Mouse (Mus musculus): ENCODE measurements around the gene Tpo. TPM values are rescaled to one million over a fixed set of nuclear protein-coding genes. Genes with fewer than 3 reads are reported as not detected.

Tpo gene
- polyA plus RNA-seq, 1 experiment from 2014 or later: not detected

DNA sequence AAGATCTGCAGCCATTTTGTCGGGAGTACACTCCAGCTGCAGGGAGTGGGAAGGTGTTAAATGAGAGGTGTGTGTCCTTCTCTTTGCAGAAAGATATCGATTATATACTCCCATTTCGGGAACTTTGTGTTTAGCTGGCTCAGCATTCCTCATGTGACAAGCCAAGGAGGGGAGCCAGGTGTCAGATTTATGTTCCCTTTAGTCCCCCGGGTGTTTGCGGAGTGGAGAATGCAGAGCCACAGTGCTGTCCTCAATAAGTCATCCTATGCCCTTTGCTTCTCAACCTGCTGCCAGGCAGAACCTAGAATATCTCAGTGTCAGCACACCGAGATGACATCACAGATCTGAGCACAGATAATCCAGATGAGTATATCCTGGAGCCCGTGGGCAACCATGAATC is 10.1 kb downstream of the Tpo start:
- H3K79me2 ChIP-seq (ENCODE audit: inconsistent target): no peaks in the 10 kb centered on the region
- no peak overlapping the region for H3K4me3 ChIP-seq (ENCODE audit: inconsistent target)
- 84% methylated on average over 7 of the region's 7 CpGs for WGBS (ENCODE audit: missing documents)
- H3K27ac ChIP-seq: no peak overlapping the region
- H3K36me3 ChIP-seq (ENCODE audit: inconsistent target): no peaks in the 10 kb centered on the region

- whole genome bisulfite sequencing (ENCODE audit: missing documents): 89% methylated on average over 2 of the region's 2 CpGs
- Histone ChIP-seq H3K36me3 (ENCODE audit: inconsistent target) (no peaks in the 10 kb centered on the region), H3K27ac (no peak overlapping the region), H3K79me2 (ENCODE audit: inconsistent target) (no peaks in the 10 kb centered on the region), H3K4me3 (ENCODE audit: inconsistent target) (no peak overlapping the region)
These were observed 20.2 kb downstream of the Tpo start for GRCm38 (mm10) chr12:30112271-30112670.

DNA sequence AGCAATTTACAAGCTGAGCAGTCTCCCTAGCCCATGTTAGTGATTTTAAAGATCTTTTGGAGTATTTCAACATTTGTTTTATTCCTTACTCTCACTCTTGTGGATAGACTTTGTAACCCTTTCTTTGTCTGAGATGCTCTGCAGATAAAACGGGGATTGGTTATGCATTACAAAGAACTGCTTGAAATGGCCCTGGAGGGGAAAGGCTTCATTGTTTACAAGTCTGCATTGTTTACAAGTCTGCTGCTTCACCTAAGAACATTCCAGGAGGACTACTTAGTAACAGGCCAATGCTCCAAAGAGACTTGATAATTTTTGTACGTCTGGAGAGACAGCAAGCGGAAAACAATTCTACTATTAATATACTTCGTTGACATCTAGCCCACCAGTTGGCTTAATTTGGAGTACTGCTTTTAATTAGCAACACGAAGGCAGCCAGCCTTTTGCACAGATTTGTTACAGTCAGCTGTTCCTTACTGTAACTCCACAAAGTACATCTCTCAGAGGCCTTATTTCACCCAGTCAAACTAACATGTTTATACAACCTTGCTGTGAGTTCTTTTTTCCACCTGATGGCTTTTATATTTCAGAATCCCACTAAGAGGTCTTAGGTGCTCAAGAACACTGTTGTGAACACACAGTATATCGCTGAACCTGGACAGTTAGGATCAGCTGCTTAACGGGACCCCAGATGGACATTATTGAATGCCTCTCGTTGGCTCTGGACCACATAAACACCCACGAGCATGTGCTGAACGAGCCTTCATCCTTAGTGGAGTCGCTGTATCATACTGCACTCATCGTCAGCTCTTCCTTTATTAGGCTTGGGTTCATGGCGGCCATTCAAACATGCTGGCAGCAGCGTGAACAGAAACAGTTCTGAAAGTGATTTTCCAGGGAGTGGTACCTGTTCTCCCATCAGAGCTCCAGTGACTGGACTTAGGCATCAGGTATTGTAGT is 22.5 kb downstream of the Tpo start:
- Histone ChIP-seq H3K79me2 (ENCODE audit: inconsistent target) (no peaks in the 10 kb centered on the region), H3K4me3 (ENCODE audit: inconsistent target) (no peak overlapping the region), H3K36me3 (ENCODE audit: inconsistent target) (no peaks in the 10 kb centered on the region), H3K27ac (no peak overlapping the region)
- 77% methylated on average over 14 of the region's 14 CpGs for WGBS (ENCODE audit: missing documents)

DNA sequence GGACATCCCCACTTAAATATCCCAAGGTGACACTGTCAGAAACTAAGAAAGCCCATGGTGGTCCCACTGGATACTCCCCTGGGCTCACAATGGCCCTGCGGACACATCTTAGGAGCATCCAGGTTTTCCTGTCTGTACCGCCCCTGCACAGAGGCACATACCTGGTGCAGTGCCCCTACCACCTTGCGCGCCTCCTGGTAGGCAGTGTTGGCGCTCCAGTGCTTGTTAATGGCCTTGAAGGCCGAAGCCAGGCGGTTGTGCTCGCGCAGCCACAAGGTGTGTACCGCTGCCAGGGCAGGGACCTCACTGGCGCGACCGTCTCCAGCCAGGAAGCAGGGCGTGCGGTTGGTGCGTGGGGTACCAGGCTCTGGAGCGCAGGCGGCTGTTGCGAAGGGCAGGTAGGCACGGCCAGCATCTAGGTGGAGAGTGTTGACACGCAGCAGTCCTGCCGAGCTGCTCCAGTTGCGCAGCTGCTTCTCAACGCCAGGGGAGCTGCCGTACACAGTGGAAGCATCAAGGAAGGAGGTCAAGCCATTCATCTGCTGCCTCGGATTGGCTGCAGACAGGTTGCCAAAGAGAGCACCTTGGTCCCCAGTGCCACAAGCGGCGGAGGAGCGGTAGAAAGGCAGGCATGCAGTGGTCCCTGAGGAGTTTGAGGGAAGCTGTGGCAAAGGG is 29.4 kb downstream of the Tpo start:
- no peak overlapping the region for H3K27ac ChIP-seq
- H3K79me2 ChIP-seq (ENCODE audit: inconsistent target): no peaks in the 10 kb centered on the region
- no peak overlapping the region for H3K4me3 ChIP-seq (ENCODE audit: inconsistent target)
- 43% methylated on average over 27 of the region's 29 CpGs for WGBS (ENCODE audit: missing documents)
- H3K36me3 ChIP-seq (ENCODE audit: inconsistent target): no peaks in the 10 kb centered on the region

- no peaks in the 10 kb centered on the region for H3K36me3 ChIP-seq (ENCODE audit: inconsistent target)
- H3K79me2 ChIP-seq (ENCODE audit: inconsistent target): no peaks in the 10 kb centered on the region
- WGBS (ENCODE audit: missing documents): 99% methylated on average over 5 of the region's 5 CpGs
- no peak overlapping the region for H3K4me3 ChIP-seq (ENCODE audit: inconsistent target)
- H3K27ac ChIP-seq: no peak overlapping the region
These were observed 40.3 kb downstream of the Tpo start for GRCm38 (mm10) chr12:30092081-30092480.

DNA sequence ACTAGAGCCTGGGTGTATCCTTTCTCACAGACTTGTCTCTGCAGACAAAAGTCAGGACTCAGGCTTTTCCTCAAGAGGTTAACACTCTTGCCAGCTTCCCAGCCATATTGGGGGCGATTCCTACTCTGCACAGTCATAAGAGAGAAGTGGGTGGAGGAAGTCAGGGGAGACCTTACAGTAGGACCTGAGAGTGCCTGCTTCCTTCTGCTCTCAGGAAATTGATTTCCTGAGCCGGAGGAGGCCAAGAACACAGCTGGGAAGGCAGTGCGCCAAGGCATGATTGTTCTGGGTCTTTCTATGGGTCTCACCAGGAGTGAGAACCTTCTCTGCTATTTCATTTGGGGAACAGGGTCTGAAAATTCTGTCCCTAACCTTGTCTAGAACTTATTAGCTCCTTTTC is 48.5 kb downstream of the Tpo start:
- Histone ChIP-seq H3K4me3 (ENCODE audit: inconsistent target) (no peak overlapping the region), H3K79me2 (ENCODE audit: inconsistent target) (no peaks in the 10 kb centered on the region), H3K36me3 (ENCODE audit: inconsistent target) (no peaks in the 10 kb centered on the region), H3K27ac (no peak overlapping the region)
- WGBS (ENCODE audit: missing documents): 13% methylated on average over 3 of the region's 3 CpGs

- H3K36me3 ChIP-seq (ENCODE audit: inconsistent target): no peaks in the 10 kb centered on the region
- no peaks in the 10 kb centered on the region for H3K79me2 ChIP-seq (ENCODE audit: inconsistent target)
- no peak overlapping the region for H3K4me3 ChIP-seq (ENCODE audit: inconsistent target)
- WGBS (ENCODE audit: missing documents): 95% methylated on average over 10 of the region's 11 CpGs
- no peak overlapping the region for H3K27ac ChIP-seq
These were observed 55.4 kb downstream of the Tpo start for GRCm38 (mm10) chr12:30077056-30077455.

DNA sequence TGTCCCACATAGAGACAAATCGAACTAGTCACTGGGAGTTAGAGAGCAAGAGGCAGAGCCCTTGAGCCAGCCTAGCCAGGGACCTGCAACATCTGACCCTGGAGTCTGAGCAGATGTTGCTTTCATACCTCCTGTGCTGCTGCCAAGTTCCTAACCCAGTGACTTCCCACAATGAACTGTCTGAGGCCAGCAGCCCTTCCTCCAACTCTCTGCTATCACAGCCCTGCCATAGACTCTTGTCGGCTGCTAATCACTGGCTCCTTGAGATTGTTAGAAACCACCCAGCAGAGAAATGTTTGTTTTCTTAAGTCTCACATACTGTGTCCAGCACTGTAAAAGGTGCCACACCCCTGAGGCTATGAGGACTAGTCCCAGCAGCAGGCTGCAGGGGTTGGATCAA is 56.1 kb downstream of the Tpo start:
- H3K79me2 ChIP-seq (ENCODE audit: inconsistent target): no peaks in the 10 kb centered on the region
- no peak overlapping the region for H3K27ac ChIP-seq
- no peaks in the 10 kb centered on the region for H3K36me3 ChIP-seq (ENCODE audit: inconsistent target)
- WGBS (ENCODE audit: missing documents): 66% methylated on average over 2 of the region's 2 CpGs
- no peak overlapping the region for H3K4me3 ChIP-seq (ENCODE audit: inconsistent target)

GRCm38 (mm10) chr12:30069321-30069720 is 63.1 kb downstream of the Tpo start:
- WGBS (ENCODE audit: missing documents): 83% methylated on average over 2 of the region's 2 CpGs
- Histone ChIP-seq H3K79me2 (ENCODE audit: inconsistent target) (no peaks in the 10 kb centered on the region), H3K27ac (no peak overlapping the region), H3K36me3 (ENCODE audit: inconsistent target) (no peaks in the 10 kb centered on the region), H3K4me3 (ENCODE audit: inconsistent target) (no peak overlapping the region)

DNA sequence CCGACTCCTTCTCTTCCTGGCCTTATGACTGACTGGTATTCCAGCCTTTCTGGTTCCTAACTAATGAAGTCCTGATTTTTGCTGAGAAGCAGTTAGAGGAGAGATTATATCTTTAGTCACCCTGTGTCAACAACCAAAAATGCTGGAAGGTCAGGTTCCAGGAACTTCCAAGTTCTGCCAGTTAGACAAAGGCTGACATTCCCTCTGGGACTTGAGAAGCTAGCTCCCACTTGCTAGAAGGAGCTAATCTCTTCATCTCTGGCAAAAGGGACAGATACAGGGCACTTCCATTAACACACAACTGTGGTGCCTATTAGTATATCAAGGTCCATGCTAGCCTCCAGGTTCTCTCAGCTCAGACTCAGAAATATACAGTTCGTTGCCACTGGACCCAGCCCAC is 64.6 kb downstream of the Tpo start:
- Histone ChIP-seq H3K4me3 (ENCODE audit: inconsistent target) (no peak overlapping the region), H3K36me3 (ENCODE audit: inconsistent target) (no peaks in the 10 kb centered on the region), H3K79me2 (ENCODE audit: inconsistent target) (no peaks in the 10 kb centered on the region), H3K27ac (no peak overlapping the region)
- WGBS (ENCODE audit: missing documents): 76% methylated on average over 2 of the region's 2 CpGs

DNA sequence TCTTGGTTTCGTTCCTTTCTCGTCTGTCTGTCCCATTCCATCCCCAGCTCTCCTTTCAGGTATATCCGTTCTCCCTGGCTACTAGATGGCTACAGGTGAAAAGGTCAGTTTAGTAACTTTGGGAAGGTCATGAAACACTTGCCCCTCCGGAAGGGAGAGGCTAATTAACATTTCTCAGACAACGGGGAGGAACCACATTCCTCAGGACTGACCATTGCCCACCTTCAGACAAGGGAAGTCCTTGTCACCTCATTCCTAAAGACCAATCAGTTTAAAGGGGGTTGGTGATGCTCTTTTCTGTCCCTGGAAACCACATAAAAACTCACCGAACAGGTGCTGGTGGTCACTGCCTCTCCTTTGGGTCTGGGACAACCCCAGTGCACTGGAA is 70.3 kb downstream of the Tpo start:
- H3K27ac ChIP-seq: no peak overlapping the region
- H3K36me3 ChIP-seq (ENCODE audit: inconsistent target): no peaks in the 10 kb centered on the region
- no peaks in the 10 kb centered on the region for H3K79me2 ChIP-seq (ENCODE audit: inconsistent target)
- WGBS (ENCODE audit: missing documents): 56% methylated on average over 6 of the region's 6 CpGs
- H3K4me3 ChIP-seq (ENCODE audit: inconsistent target): no peak overlapping the region

GRCm38 (mm10) chr12:30061503-30062117 is 70.8 kb downstream of the Tpo start:
- H3K4me3 ChIP-seq (ENCODE audit: inconsistent target): no peak overlapping the region
- WGBS (ENCODE audit: missing documents): 38% methylated on average over 1 of the region's 1 CpGs
- H3K36me3 ChIP-seq (ENCODE audit: inconsistent target): no peaks in the 10 kb centered on the region
- H3K27ac ChIP-seq: no peak overlapping the region
- H3K79me2 ChIP-seq (ENCODE audit: inconsistent target): no peaks in the 10 kb centered on the region

- WGBS (ENCODE audit: missing documents): 64% methylated on average over 6 of the region's 6 CpGs
- no peaks in the 10 kb centered on the region for H3K79me2 ChIP-seq (ENCODE audit: inconsistent target)
- H3K27ac ChIP-seq: no peak overlapping the region
These were observed 74.4 kb downstream of the Tpo start for GRCm38 (mm10) chr12:30058044-30058443.

DNA sequence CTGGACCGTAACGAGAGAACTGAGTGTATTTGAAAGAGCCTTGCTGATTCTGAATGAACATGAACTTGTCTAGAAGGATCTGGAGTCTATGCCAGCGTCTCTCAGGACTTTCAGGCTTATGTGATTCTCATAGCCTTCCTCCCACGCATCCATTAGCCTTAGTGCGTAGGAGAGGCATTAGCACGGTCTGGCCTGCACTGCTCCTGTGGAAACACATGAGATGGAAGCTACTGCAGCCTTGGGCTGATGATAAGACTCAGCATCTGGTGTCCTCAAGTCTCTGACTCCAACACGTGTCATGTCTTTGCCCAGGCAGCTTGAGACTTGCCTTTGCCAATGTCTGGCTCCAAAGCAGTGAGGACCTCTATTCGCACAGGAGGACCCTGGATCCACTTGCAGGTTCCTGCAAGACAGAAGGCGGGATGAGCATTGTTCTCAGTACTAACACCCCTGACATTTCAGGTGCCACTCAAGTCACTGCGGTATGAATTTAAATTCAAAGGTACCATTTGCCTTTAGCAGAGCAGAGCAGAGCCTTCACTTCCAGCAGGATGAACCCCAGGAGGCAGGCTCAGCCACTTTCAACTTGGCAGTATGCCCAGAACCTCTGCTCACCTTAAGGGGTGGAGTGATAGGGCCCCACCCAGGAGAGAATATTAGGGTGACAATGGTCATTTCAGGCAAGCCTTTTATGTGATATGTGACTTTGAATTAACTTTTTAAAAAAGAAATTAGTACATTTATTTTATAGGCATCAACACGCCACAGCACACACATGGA is 77.5 kb downstream of the Tpo start:
- H3K36me3 ChIP-seq (ENCODE audit: inconsistent target): no peaks in the 10 kb centered on the region
- WGBS (ENCODE audit: missing documents): 92% methylated on average over 11 of the region's 11 CpGs
- no peak overlapping the region for H3K4me3 ChIP-seq (ENCODE audit: inconsistent target)
- no peaks in the 10 kb centered on the region for H3K79me2 ChIP-seq (ENCODE audit: inconsistent target)
- no peak overlapping the region for H3K27ac ChIP-seq

More at GRCm38 (mm10) chr12:30058044-30058443, 74.4 kb downstream of the Tpo start:
- Histone ChIP-seq H3K36me3 (ENCODE audit: inconsistent target) (no peaks in the 10 kb centered on the region), H3K4me3 (ENCODE audit: inconsistent target) (no peak overlapping the region)
